Mouse (Mus musculus): Measurements from ENCODE around the gene Tinf2. TPM values are rescaled to one million over a fixed set of nuclear protein-coding genes. Genes with fewer than 3 reads are reported as not detected.

Gene Tinf2
- polyA plus RNA-seq, 1 experiment from 2014 or later: 38.5 TPM

Other genes starting within 250 kb of the Tinf2 start
- gene Dhrs4, start 203.1 kb downstream of the Tinf2 start, polyA plus RNA-seq (2015; fragmentation: Nextera tagmentation; extraction: Ambion mirVana): 31.2 and 31.6 TPM in 2 replicates
- 17.0 and 24.5 TPM in 2 replicates for gene Carmil3, start 191.2 kb downstream of the Tinf2 start, polyA plus RNA-seq (2015; fragmentation: Nextera tagmentation; extraction: Ambion mirVana)
- 0.70 and 0.88 TPM in 2 replicates for gene Cpne6, start 171.4 kb downstream of the Tinf2 start, polyA plus RNA-seq (2015; fragmentation: Nextera tagmentation; extraction: Ambion mirVana)
- gene Nrl, start 156.8 kb downstream of the Tinf2 start, polyA plus RNA-seq (2015; fragmentation: Nextera tagmentation; extraction: Ambion mirVana): 0.08 TPM in 1 of 2 replicates, not detected in the other
- gene Pck2, start 141.6 kb downstream of the Tinf2 start, polyA plus RNA-seq (2015; fragmentation: Nextera tagmentation; extraction: Ambion mirVana): 16.6 and 19.5 TPM in 2 replicates
- gene Dcaf11, start 121.8 kb downstream of the Tinf2 start, polyA plus RNA-seq (2015; fragmentation: Nextera tagmentation; extraction: Ambion mirVana): 126 and 134 TPM in 2 replicates
- 0.43 and 0.92 TPM in 2 replicates for gene A730061H03Rik, start 121.4 kb downstream of the Tinf2 start, polyA plus RNA-seq (2015; fragmentation: Nextera tagmentation; extraction: Ambion mirVana)
- gene Fitm1, start 106.2 kb downstream of the Tinf2 start, polyA plus RNA-seq (2015; fragmentation: Nextera tagmentation; extraction: Ambion mirVana): not detected in 2 replicates
- 176 TPM in 2 replicates for gene Psme1, start 103.7 kb downstream of the Tinf2 start, polyA plus RNA-seq (2015; fragmentation: Nextera tagmentation; extraction: Ambion mirVana)
- gene Emc9, start 96.5 kb downstream of the Tinf2 start, polyA plus RNA-seq (2015; fragmentation: Nextera tagmentation; extraction: Ambion mirVana): 9.7 and 12.1 TPM in 2 replicates
- 198 and 217 TPM in 2 replicates for gene Psme2, start 90.7 kb downstream of the Tinf2 start, polyA plus RNA-seq (2015; fragmentation: Nextera tagmentation; extraction: Ambion mirVana)
- gene Rnf31, start 90.1 kb downstream of the Tinf2 start, polyA plus RNA-seq (2015; fragmentation: Nextera tagmentation; extraction: Ambion mirVana): 22.0 and 24.1 TPM in 2 replicates
- 7.8 and 8.7 TPM in 2 replicates for gene Irf9, start 78.2 kb downstream of the Tinf2 start, polyA plus RNA-seq (2015; fragmentation: Nextera tagmentation; extraction: Ambion mirVana)
- gene Rec8, start 63.8 kb downstream of the Tinf2 start, polyA plus RNA-seq (2015; fragmentation: Nextera tagmentation; extraction: Ambion mirVana): 6.6 and 7.3 TPM in 2 replicates
- 75.1 and 82.2 TPM in 2 replicates for gene Ipo4, start 45.9 kb downstream of the Tinf2 start, polyA plus RNA-seq (2015; fragmentation: Nextera tagmentation; extraction: Ambion mirVana)
- gene Gm49378, start 43.9 kb downstream of the Tinf2 start, polyA plus RNA-seq (2015; fragmentation: Nextera tagmentation; extraction: Ambion mirVana): 1.6 and 2.1 TPM in 2 replicates
- 59.7 and 59.8 TPM in 2 replicates for gene Tm9sf1, start 38.0 kb downstream of the Tinf2 start, polyA plus RNA-seq (2015; fragmentation: Nextera tagmentation; extraction: Ambion mirVana)
- gene Tssk4, start 31.6 kb downstream of the Tinf2 start, polyA plus RNA-seq (2015; fragmentation: Nextera tagmentation; extraction: Ambion mirVana): 0.38 and 0.59 TPM in 2 replicates
- 69.7 and 75.0 TPM in 2 replicates for gene Mdp1, start 21.3 kb downstream of the Tinf2 start, polyA plus RNA-seq (2015; fragmentation: Nextera tagmentation; extraction: Ambion mirVana)
- 49.5 and 53.3 TPM in 2 replicates for gene Gmpr2, start 9.9 kb downstream of the Tinf2 start, polyA plus RNA-seq (2015; fragmentation: Nextera tagmentation; extraction: Ambion mirVana)
- gene Nedd8, start 9.7 kb downstream of the Tinf2 start, polyA plus RNA-seq (2015; fragmentation: Nextera tagmentation; extraction: Ambion mirVana): 605 and 607 TPM in 2 replicates
- gene Tgm1, start 32.1 kb upstream of the Tinf2 start, polyA plus RNA-seq (2015; fragmentation: Nextera tagmentation; extraction: Ambion mirVana): 0.32 and 0.46 TPM in 2 replicates
- gene Rabggta, start 40.4 kb upstream of the Tinf2 start, polyA plus RNA-seq (2015; fragmentation: Nextera tagmentation; extraction: Ambion mirVana): 45.0 and 48.8 TPM in 2 replicates
- 66.3 and 68.8 TPM in 2 replicates for gene Dhrs1, start 63.9 kb upstream of the Tinf2 start, polyA plus RNA-seq (2015; fragmentation: Nextera tagmentation; extraction: Ambion mirVana)
- 33.8 and 36.2 TPM in 2 replicates for gene Nop9, start 63.9 kb upstream of the Tinf2 start, polyA plus RNA-seq (2015; fragmentation: Nextera tagmentation; extraction: Ambion mirVana)
- 0.19 TPM in 1 of 2 replicates, not detected in the other for gene Cideb, start 76.6 kb upstream of the Tinf2 start, polyA plus RNA-seq (2015; fragmentation: Nextera tagmentation; extraction: Ambion mirVana)
- 0.22 and 0.28 TPM in 2 replicates for gene Ltb4r2, start 79.6 kb upstream of the Tinf2 start, polyA plus RNA-seq (2015; fragmentation: Nextera tagmentation; extraction: Ambion mirVana)
- 0.26 TPM in 1 of 2 replicates, not detected in the other for gene Ltb4r1, start 84.1 kb upstream of the Tinf2 start, polyA plus RNA-seq (2015; fragmentation: Nextera tagmentation; extraction: Ambion mirVana)
- 4.1 and 4.2 TPM in 2 replicates for gene Adcy4, start 102.3 kb upstream of the Tinf2 start, polyA plus RNA-seq (2015; fragmentation: Nextera tagmentation; extraction: Ambion mirVana)
- gene Ripk3, start 107.0 kb upstream of the Tinf2 start, polyA plus RNA-seq (2015; fragmentation: Nextera tagmentation; extraction: Ambion mirVana): 2.3 and 2.4 TPM in 2 replicates
- gene Nfatc4, start 141.3 kb upstream of the Tinf2 start, polyA plus RNA-seq (2015; fragmentation: Nextera tagmentation; extraction: Ambion mirVana): 7.9 and 8.8 TPM in 2 replicates
- gene Nynrin, start 172.2 kb upstream of the Tinf2 start, polyA plus RNA-seq (2015; fragmentation: Nextera tagmentation; extraction: Ambion mirVana): 13.4 and 13.5 TPM in 2 replicates
- gene Cbln3, start 202.6 kb upstream of the Tinf2 start, polyA plus RNA-seq (2015; fragmentation: Nextera tagmentation; extraction: Ambion mirVana): 0.23 and 0.26 TPM in 2 replicates
- gene Khnyn, start 203.1 kb upstream of the Tinf2 start, polyA plus RNA-seq (2015; fragmentation: Nextera tagmentation; extraction: Ambion mirVana): 10.1 and 11.1 TPM in 2 replicates
- 89.4 and 92.5 TPM in 2 replicates for gene Sdr39u1, start 218.5 kb upstream of the Tinf2 start, polyA plus RNA-seq (2015; fragmentation: Nextera tagmentation; extraction: Ambion mirVana)